Mouse (Mus musculus) midbrain, postnatal 0 days (tissue): ENCODE results near the gene Kcnk12. TPM values are rescaled to one million over a fixed set of nuclear protein-coding genes. Genes with fewer than 3 reads are reported as not detected.

Source experiments
- ATAC-seq: fragments of 200-750 bp; cut with Nextera tagmentation; 2 replicates; pipeline ENCODE4 v1.8.0; 2017; ENCODE audit warnings: moderate number of reproducible peaks, mild to moderate bottlenecking, moderate TSS enrichment, moderate library complexity; ENCODE audit not compliant: low FRiP score
- DNase-seq: peaks from one replicate; pipeline ENCODE4 v3.0.0-alpha.2; 2015; ENCODE audit warnings: low spot score
- H3K27ac ChIP-seq: fragments of 300-500 bp; sonication (generic); 2 replicates; pipeline ENCODE4 v1.5.1; 2014; ENCODE audit warnings: low read depth, mild to moderate bottlenecking, low read length, mixed read lengths
- H3K27me3 ChIP-seq: fragments of 300-500 bp; sonication (generic); 2 replicates; pipeline ENCODE4 v1.6.1; 2014; ENCODE audit warnings: low read length, control low read depth, mixed read lengths; ENCODE audit not compliant: insufficient read depth
- H3K36me3 ChIP-seq: fragments of 300-500 bp; sonication (generic); 2 replicates; pipeline ENCODE4 v1.6.1; 2014; ENCODE audit warnings: low read length, control low read depth, mixed read lengths; ENCODE audit not compliant: insufficient read depth
- H3K4me1 ChIP-seq: fragments of 300-500 bp; sonication (generic); 2 replicates; pipeline ENCODE4 v1.6.1; 2014; ENCODE audit warnings: mild to moderate bottlenecking, control low read depth, antibody characterized with exemption, low read length, mixed read lengths; ENCODE audit not compliant: insufficient read depth
- H3K4me2 ChIP-seq: fragments of 300-500 bp; sonication (generic); 2 replicates; pipeline ENCODE4 v1.6.1; 2014; ENCODE audit warnings: low read depth, mild to moderate bottlenecking, low read length, mixed read lengths; ENCODE audit not compliant: poor library complexity, severe bottlenecking
- H3K4me3 ChIP-seq: fragments of 300-500 bp; sonication (generic); 2 replicates; pipeline ENCODE4 v1.5.1; 2014; ENCODE audit warnings: low read depth, mild to moderate bottlenecking, low read length, moderate library complexity
- H3K9ac ChIP-seq: fragments of 300-500 bp; sonication (generic); replicated peaks from 2 replicates; pipeline ENCODE4 v1.6.1; 2014; ENCODE audit warnings: mild to moderate bottlenecking, low read length, moderate library complexity, mixed read lengths; ENCODE audit not compliant: poor library complexity, severe bottlenecking
- H3K9me3 ChIP-seq: fragments of 300-500 bp; sonication (generic); 2 replicates; pipeline ENCODE4 v1.6.1; 2016; ENCODE audit warnings: low read length, control low read depth
- CTCF ChIP-seq: IDR thresholded peaks from 2 replicates; pipeline ENCODE4 v1.5.1; 2016; ENCODE audit warnings: antibody characterized with exemption, mild to moderate bottlenecking
- WGBS: fragments of 180-500 bp; shearing (Covaris S2); extraction: QIAGEN DNeasy Blood & Tissue Kit; methylation state at CpG from one replicate; pipeline ENCODE4 v1.1.7; 2014; 5-methylcytosine and 5-hydroxymethylcytosine counted together
- polyA plus RNA-seq: library from polyadenylated mRNA; unstranded; fragments of >200 nt; fragmentation: Nextera tagmentation; extraction: Ambion mirVana; gene quantifications from 2 replicates; pipeline ENCODE4 v1.2.1, GENCODE M21; 2015
- total RNA-seq: library from RNA; depleted of rRNA; stranded (reverse); fragments of >200 nt; gene quantifications from 2 replicates; pipeline ENCODE4 v1.2.3, GENCODE M21; 2014

The Kcnk12 gene
- total and polyA plus RNA-seq, 2 experiments from 2014 or later = 2.3 to 7.3 TPM

DNA sequence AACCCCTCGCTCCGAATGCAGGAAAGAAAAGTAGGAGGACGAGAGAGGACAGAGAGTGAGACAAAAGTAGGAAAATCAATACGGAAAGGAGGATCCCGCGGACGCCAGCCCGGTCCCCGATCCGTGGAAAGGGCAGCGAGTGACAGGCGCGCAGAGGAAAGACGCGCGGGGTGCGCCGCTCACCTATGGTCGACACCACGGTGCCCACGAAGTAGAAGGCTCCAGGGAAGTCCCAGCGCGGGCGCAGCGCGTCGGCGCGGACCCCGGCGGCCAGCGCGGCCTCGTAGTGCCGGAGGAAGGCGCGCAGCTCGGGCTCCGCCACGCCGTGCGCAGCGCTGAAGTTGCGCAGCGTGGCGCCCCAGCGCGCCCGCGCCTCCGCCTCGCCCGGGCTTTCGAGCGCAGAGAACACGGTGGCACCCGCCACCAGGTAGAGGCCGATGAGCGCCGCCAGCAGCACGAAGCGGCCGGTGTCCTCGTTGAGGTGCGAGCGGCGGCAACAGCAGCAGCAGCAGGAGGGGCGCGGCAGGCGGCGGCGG, 845 bp downstream of the Kcnk12 start:
- peaks cover 46% of the 10 kb centered on the region for H3K27me3 ChIP-seq

DNA sequence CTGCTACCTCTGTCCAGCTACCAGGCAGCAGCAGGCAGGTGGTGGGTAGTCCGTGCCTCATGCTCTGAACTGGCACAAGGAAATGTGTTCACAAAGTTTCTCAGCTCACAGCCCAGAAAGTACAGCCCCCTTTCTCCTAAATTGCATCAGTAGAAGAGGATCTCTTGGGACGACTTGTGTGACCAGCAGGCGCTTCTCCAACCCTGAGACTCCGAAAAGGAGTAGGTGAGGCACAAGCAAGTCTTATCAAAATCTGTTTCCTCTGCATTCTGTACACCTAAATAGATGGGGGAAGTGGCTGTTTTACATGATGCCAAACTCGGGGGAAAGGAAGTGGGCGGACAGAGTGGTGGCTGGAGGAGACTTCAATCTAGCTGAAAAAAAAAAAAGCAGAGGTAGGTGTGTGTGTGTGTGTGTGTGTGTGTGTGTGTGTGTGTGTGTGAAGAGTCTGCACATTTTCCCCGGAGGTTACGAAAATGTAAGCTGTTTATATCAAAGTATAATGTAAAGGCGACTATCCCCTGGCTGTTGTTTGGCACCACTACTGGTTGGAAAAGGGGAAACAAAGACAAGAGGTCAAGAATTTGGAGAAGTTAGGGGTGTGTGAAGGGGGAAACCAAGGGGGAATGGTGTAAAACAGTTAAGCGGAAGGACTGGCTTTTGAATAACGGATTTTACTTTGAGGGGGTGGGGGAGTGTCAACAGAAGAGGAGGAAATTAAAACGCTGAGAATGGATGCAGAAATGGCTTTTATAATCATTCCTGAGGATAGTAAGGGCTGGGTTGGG, 1.7 kb downstream of the Kcnk12 start:
- 25% methylated on average over 12 of the region's 12 CpGs for WGBS
- Histone ChIP-seq H3K4me3 (peak overlapping the region; percentile 56; the same call in 1 of the 2 replicates), H3K27me3 (peaks cover 46% of the 10 kb centered on the region), H3K36me3 (no peaks in the 10 kb centered on the region), H3K27ac (no peak overlapping the region), H3K9me3 (no peaks in the 10 kb centered on the region), H3K4me1 (0 out of 2 replicates have a peak, but pooled peaks cover 5% of the 10 kb centered on the region), H3K9ac (no peak overlapping the region), H3K4me2 (peak overlapping the region; percentile 91)
- ATAC-seq (no peak), DNase-seq (no peak)
- TF ChIP-seq CTCF = no peak

More for the DNA sequence above, 845 bp downstream of the Kcnk12 start:
- Histone ChIP-seq H3K4me3 (peak overlapping the region; percentile 56), H3K4me2 (peak overlapping the region; percentile 91), H3K9ac (peak overlapping the region; percentile 50), H3K27ac (no peak overlapping the region), H3K36me3 (no peaks in the 10 kb centered on the region), H3K9me3 (no peaks in the 10 kb centered on the region), H3K4me1 (0 out of 2 replicates have a peak, but pooled peaks cover 5% of the 10 kb centered on the region)
- DNase-seq (peak; percentile 35), ATAC-seq (peak; percentile 57)
- no peak for TF ChIP-seq CTCF
- WGBS = under 1% methylated on average over 57 of the region's 72 CpGs

DNA sequence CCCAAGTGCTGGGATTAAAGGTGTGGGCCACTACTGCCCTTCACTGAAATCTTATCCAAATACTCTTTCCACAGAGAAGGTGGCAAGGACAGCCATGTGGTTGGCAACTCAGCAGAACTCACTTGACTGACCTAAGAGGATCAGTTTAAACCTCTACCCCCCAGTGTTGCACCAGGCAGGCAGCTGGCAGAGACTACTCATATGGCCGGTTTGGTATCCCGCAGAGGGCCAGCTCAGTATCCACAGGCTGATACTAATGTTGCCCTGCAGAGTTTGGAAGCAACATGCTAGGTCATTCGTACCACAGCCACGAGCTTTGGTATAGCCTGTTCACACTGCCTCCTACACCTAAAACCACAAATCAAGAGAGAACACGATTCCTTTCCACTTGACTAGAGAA, 3.0 kb downstream of the Kcnk12 start:
- Histone ChIP-seq H3K4me2 (no peak overlapping the region), H3K27ac (no peak overlapping the region), H3K4me3 (no peak overlapping the region), H3K27me3 (peaks cover 38% of the 10 kb centered on the region), H3K9me3 (no peaks in the 10 kb centered on the region), H3K9ac (no peak overlapping the region), H3K36me3 (no peaks in the 10 kb centered on the region), H3K4me1 (0 out of 2 replicates have a peak, but pooled peaks cover 5% of the 10 kb centered on the region)
- DNase-seq (no peak), ATAC-seq (no peak)
- no peak for TF ChIP-seq CTCF
- WGBS = 74% methylated on average over 5 of the region's 5 CpGs

DNA sequence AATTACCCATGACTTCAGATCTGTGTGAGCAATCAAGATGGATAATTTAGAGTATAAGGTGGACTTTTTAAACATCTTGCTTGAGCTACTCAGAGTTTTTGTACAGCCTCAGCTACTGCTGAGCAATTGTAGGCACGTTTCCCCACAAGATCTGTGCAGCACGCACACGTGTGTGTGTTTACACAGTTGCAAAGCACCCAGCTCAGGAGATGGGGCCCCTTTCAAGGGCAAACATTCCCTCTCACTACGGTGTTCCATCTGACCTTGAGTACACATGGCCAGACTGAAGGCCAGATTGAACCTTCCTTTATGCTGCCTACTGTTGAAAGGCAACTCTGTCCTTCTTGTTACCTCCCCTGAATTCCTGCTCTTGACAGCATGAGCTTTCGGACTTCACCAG, 4.5 kb downstream of the Kcnk12 start:
- Histone ChIP-seq H3K27ac (no peak overlapping the region), H3K4me1 (0 out of 2 replicates have a peak, but pooled peaks cover 4% of the 10 kb centered on the region), H3K4me3 (no peak overlapping the region), H3K27me3 (peaks cover 24% of the 10 kb centered on the region; the same call in 1 of the 2 replicates), H3K9me3 (no peaks in the 10 kb centered on the region), H3K36me3 (no peaks in the 10 kb centered on the region), H3K4me2 (no peak overlapping the region), H3K9ac (no peak overlapping the region)
- TF ChIP-seq CTCF = no peak
- ATAC-seq (no peak), DNase-seq (no peak)
- WGBS = 79% methylated on average over 5 of the region's 5 CpGs

DNA sequence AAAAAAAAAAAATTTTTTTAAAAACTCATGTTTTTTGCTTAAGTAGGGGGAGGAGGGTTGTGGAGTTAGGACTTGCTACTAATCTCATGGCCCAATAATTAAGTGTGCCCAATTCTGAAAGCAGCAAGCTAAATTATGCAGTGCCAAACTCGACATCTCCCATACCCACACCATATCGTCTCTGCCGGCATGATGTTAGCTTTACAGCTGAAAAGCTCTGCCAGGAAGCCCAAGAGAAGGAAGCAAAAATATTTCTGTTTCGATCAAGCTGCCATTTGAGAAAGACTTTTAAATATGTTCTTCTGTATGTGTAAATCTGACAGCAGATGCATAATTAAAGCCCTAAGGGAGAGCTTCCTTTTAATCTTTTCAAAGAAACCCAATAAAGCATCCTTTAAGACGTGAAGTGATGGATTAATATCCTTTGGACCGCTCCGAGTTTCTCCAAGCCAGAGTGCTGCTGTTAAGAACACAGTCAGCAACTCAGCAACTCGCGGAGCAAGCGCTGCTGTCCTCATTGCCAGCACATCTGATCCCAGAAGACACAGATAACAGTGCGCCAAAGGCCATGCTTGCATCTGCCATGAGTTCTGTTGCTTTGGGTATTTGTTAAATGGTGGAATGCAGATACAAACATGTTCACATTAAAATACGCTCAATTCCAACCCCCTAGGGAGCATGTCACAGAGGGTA, 5.0 kb downstream of the Kcnk12 start:
- Histone ChIP-seq H3K4me1 (no peaks in the 10 kb centered on the region), H3K27ac (no peak overlapping the region), H3K4me2 (no peak overlapping the region), H3K9me3 (no peaks in the 10 kb centered on the region), H3K27me3 (peaks cover 19% of the 10 kb centered on the region; the same call in 1 of the 2 replicates), H3K9ac (no peak overlapping the region), H3K36me3 (no peaks in the 10 kb centered on the region), H3K4me3 (no peak overlapping the region)
- no peak for TF ChIP-seq CTCF
- ATAC-seq (no peak), DNase-seq (no peak)
- 42% methylated on average over 12 of the region's 12 CpGs for WGBS
